Mouse (Mus musculus): ENCODE measurements around the gene Larp7. TPM values are rescaled to one million over a fixed set of nuclear protein-coding genes. Genes with fewer than 3 reads are reported as not detected.

Larp7 gene
- polyA plus RNA-seq (2012; rRNA removed): 27.9 and 28.1 TPM in 2 replicates

GRCm38 (mm10) chr3:127552973-127553719 is at the start of gene Larp7, which contains the start of gene Zgrf1:
Larp7 (minus strand) TSS chr3:127553349.
Zgrf1 (plus strand) TSS chr3:127553489.

GRCm38 (mm10) chr3:127498742-127499400 is 54.3 kb downstream of the Larp7 start, which contains the start of gene Ank2:
Ank2 (minus strand) TSS chr3:127499350.

Other genes with a start within 250 kb of the Larp7 start
- 5.4 and 6.2 TPM in 2 replicates for gene Ank2, start 54.0 kb downstream of the Larp7 start, polyA plus RNA-seq (2012; rRNA removed)
- 5.2 and 5.4 TPM in 2 replicates for gene Zgrf1, start 140 bp upstream of the Larp7 start, polyA plus RNA-seq (2012; rRNA removed)
- 0.02 TPM in 2 replicates for gene Neurog2, start 79.8 kb upstream of the Larp7 start, polyA plus RNA-seq (2012; rRNA removed)
- 0.52 and 0.70 TPM in 2 replicates for gene Alpk1, start 227.2 kb upstream of the Larp7 start, polyA plus RNA-seq (2012; rRNA removed)
- gene Tifa, start 236.5 kb upstream of the Larp7 start, polyA plus RNA-seq (2012; rRNA removed): 8.4 and 10.3 TPM in 2 replicates